Mouse (Mus musculus): Measurements from ENCODE around the gene Dnmt1. TPM values are rescaled to one million over a fixed set of nuclear protein-coding genes. Genes with fewer than 3 reads are reported as not detected.

Gene Dnmt1
- polyA plus RNA-seq, 1 experiment, result 39.8 TPM

GRCm38 (mm10) chr9:20898511-20899073 lies 61.1 kb downstream of the Dnmt1 start, which contains the start of gene Eif3g:
TSS of gene Eif3g (minus strand) at chr9:20898623.
- no peak for TF ChIP-seq GATA1 (IDR thresholded peaks at IDR 0.05; ENCODE audit: borderline replicate concordance, low read length)
- TF ChIP-seq FLI1 (IDR thresholded peaks at IDR 0.05; ENCODE audit: low read length), result peak; percentile 93
- Histone ChIP-seq H3K4me3 (replicated peaks) (peak within 1 kb of the TSS; percentile 98), H3K4me1 (peaks cover 63% of the 10 kb centered on the region), H3K9me3 (no peaks in the 10 kb centered on the region), H3K27me3 (replicated peaks) (no peaks in the 10 kb centered on the region), H3K36me3 (replicated peaks; ENCODE audit: low read length) (peaks cover 38% of the 10 kb centered on the region)

- H3K27me3 ChIP-seq (replicated peaks), result no peaks in the 10 kb centered on the region
These were observed 61.8 kb downstream of the Dnmt1 start for GRCm38 (mm10) chr9:20897736-20898510.

GRCm38 (mm10) chr9:20895382-20895781 lies 64.3 kb downstream of the Dnmt1 start:
- H3K4me3 ChIP-seq (replicated peaks), result no peak overlapping the region
- no peaks in the 10 kb centered on the region for H3K9me3 ChIP-seq
- no peaks in the 10 kb centered on the region for H3K27me3 ChIP-seq (replicated peaks)
- H3K4me1 ChIP-seq, result peaks cover 75% of the 10 kb centered on the region
- H3K36me3 ChIP-seq (replicated peaks; ENCODE audit: low read length), result peaks cover 68% of the 10 kb centered on the region
- TF ChIP-seq GATA1 (IDR thresholded peaks at IDR 0.05; ENCODE audit: borderline replicate concordance, low read length) (no peak), FLI1 (IDR thresholded peaks at IDR 0.05; ENCODE audit: low read length) (no peak)

More at GRCm38 (mm10) chr9:20897736-20898510, 61.8 kb downstream of the Dnmt1 start:
- Histone ChIP-seq H3K4me1 (peaks cover 68% of the 10 kb centered on the region), H3K36me3 (replicated peaks; ENCODE audit: low read length) (peaks cover 42% of the 10 kb centered on the region), H3K9me3 (no peaks in the 10 kb centered on the region), H3K4me3 (replicated peaks) (peak overlapping the region; percentile 98)
- TF ChIP-seq GATA1 (IDR thresholded peaks at IDR 0.05; ENCODE audit: borderline replicate concordance, low read length), result no peak
- no peak for TF ChIP-seq FLI1 (IDR thresholded peaks at IDR 0.05; ENCODE audit: low read length)

- TF ChIP-seq GATA1 (IDR thresholded peaks at IDR 0.05; ENCODE audit: borderline replicate concordance, low read length) (no peak), FLI1 (IDR thresholded peaks at IDR 0.05; ENCODE audit: low read length) (no peak)
- no peaks in the 10 kb centered on the region for H3K27me3 ChIP-seq (replicated peaks)
- H3K9me3 ChIP-seq, result no peaks in the 10 kb centered on the region
- peaks cover 75% of the 10 kb centered on the region for H3K36me3 ChIP-seq (replicated peaks; ENCODE audit: low read length)
- peaks cover 82% of the 10 kb centered on the region for H3K4me1 ChIP-seq
- no peak overlapping the region for H3K4me3 ChIP-seq (replicated peaks)
These were observed 65.1 kb downstream of the Dnmt1 start for GRCm38 (mm10) chr9:20894629-20895028.

GRCm38 (mm10) chr9:20893590-20894343 lies 65.9 kb downstream of the Dnmt1 start:
- Histone ChIP-seq H3K4me1 (peaks cover 83% of the 10 kb centered on the region), H3K27me3 (replicated peaks) (no peaks in the 10 kb centered on the region), H3K36me3 (replicated peaks; ENCODE audit: low read length) (peaks cover 80% of the 10 kb centered on the region), H3K9me3 (no peaks in the 10 kb centered on the region), H3K4me3 (replicated peaks) (peak overlapping the region; percentile 12)
- no peak for TF ChIP-seq FLI1 (IDR thresholded peaks at IDR 0.05; ENCODE audit: low read length)
- no peak for TF ChIP-seq GATA1 (IDR thresholded peaks at IDR 0.05; ENCODE audit: borderline replicate concordance, low read length)

GRCm38 (mm10) chr9:20893069-20893468 lies 66.6 kb downstream of the Dnmt1 start:
- Histone ChIP-seq H3K9me3 (no peaks in the 10 kb centered on the region), H3K4me1 (peaks cover 86% of the 10 kb centered on the region), H3K36me3 (replicated peaks; ENCODE audit: low read length) (peaks cover 80% of the 10 kb centered on the region), H3K27me3 (replicated peaks) (no peaks in the 10 kb centered on the region), H3K4me3 (replicated peaks) (peak overlapping the region; percentile 29)
- TF ChIP-seq GATA1 (IDR thresholded peaks at IDR 0.05; ENCODE audit: borderline replicate concordance, low read length), result no peak
- no peak for TF ChIP-seq FLI1 (IDR thresholded peaks at IDR 0.05; ENCODE audit: low read length)

- no peak overlapping the region for H3K4me3 ChIP-seq (replicated peaks)
- H3K27me3 ChIP-seq (replicated peaks), result no peaks in the 10 kb centered on the region
- H3K36me3 ChIP-seq (replicated peaks; ENCODE audit: low read length), result peaks cover 78% of the 10 kb centered on the region
- no peak for TF ChIP-seq GATA1 (IDR thresholded peaks at IDR 0.05; ENCODE audit: borderline replicate concordance, low read length)
- no peak for TF ChIP-seq FLI1 (IDR thresholded peaks at IDR 0.05; ENCODE audit: low read length)
- H3K4me1 ChIP-seq, result peaks cover 77% of the 10 kb centered on the region
- H3K9me3 ChIP-seq, result no peaks in the 10 kb centered on the region
These were observed 67.5 kb downstream of the Dnmt1 start for GRCm38 (mm10) chr9:20892104-20892653.

GRCm38 (mm10) chr9:20891339-20892103 lies 68.2 kb downstream of the Dnmt1 start:
- Histone ChIP-seq H3K9me3 (no peaks in the 10 kb centered on the region), H3K36me3 (replicated peaks; ENCODE audit: low read length) (peaks cover 72% of the 10 kb centered on the region), H3K4me3 (replicated peaks) (peak overlapping the region; percentile 47), H3K4me1 (peaks cover 75% of the 10 kb centered on the region), H3K27me3 (replicated peaks) (no peaks in the 10 kb centered on the region)
- TF ChIP-seq GATA1 (IDR thresholded peaks at IDR 0.05; ENCODE audit: borderline replicate concordance, low read length), result no peak
- no peak for TF ChIP-seq FLI1 (IDR thresholded peaks at IDR 0.05; ENCODE audit: low read length)

GRCm38 (mm10) chr9:20890411-20890810 lies 69.3 kb downstream of the Dnmt1 start:
- Histone ChIP-seq H3K4me3 (replicated peaks) (peak overlapping the region; percentile 14), H3K9me3 (no peaks in the 10 kb centered on the region), H3K4me1 (peaks cover 65% of the 10 kb centered on the region), H3K36me3 (replicated peaks; ENCODE audit: low read length) (peaks cover 62% of the 10 kb centered on the region), H3K27me3 (replicated peaks) (no peaks in the 10 kb centered on the region)
- TF ChIP-seq GATA1 (IDR thresholded peaks at IDR 0.05; ENCODE audit: borderline replicate concordance, low read length) (no peak), FLI1 (IDR thresholded peaks at IDR 0.05; ENCODE audit: low read length) (no peak)

Data from megakaryocyte, embryonic 14.5 days (primary cell).